Mouse (Mus musculus) layer of hippocampus, adult 2 months (tissue): Measurements from ENCODE around the gene Olfr963. TPM values are rescaled to one million over a fixed set of nuclear protein-coding genes. Genes with fewer than 3 reads are reported as not detected.
"Not testable (repeated sequence)": the region's sequence is repeated elsewhere in the genome, so short reads cannot be mapped to it uniquely, and the experiment has no call there.

Experiments
- DNase-seq, 2 experiments: peaks; one replicate each; pipeline ENCODE4 v3.0.0; 2022; ENCODE audit warnings: low spot score in 2 of 2
- H3K27ac ChIP-seq: fragments of 200-600 bp; 2 replicates; pipeline ENCODE4 v1.8.1; 2022
- H3K4me3 ChIP-seq: fragments of 200-600 bp; 2 replicates; pipeline ENCODE4 v1.8.1; 2022; ENCODE audit warnings: mild to moderate bottlenecking
- CTCF ChIP-seq: fragments of 200-600 bp; conservative IDR thresholded peaks from 2 replicates; pipeline ENCODE4 v1.8.1; 2022; ENCODE audit warnings: antibody characterized with exemption, mild to moderate bottlenecking, moderate library complexity
- long read RNA-seq, 2 experiments: library from polyadenylated mRNA; stranded (forward); transcript quantifications; one replicate each; pipeline ENCODE4 v2.0.0; 2021; ENCODE audit warnings: borderline mapping rate in 2 of 2
- total RNA-seq, 2 experiments: library from RNA; stranded (reverse); gene quantifications; 2 replicates each; pipeline ENCODE4 v1.2.3; 2021

Gene Olfr963
- total RNA-seq: not detected
- long read RNA-seq, experiment 1: 0 reads
- long read RNA-seq, experiment 2: 0 reads

GRCm38 (mm10) chr9:39666905-39667304 lies at the start of gene Olfr963:
Gene Olfr963 (plus strand): TSS chr9:39667205.
- no peak within 1 kb of the TSS for H3K27ac ChIP-seq
- no peak for TF ChIP-seq CTCF
- DNase-seq: no peak
- H3K4me3 ChIP-seq: no peak within 1 kb of the TSS

- Histone ChIP-seq H3K4me3 (no peak within 1 kb of the TSS), H3K27ac (no peak within 1 kb of the TSS)
- no peak for DNase-seq
- TF ChIP-seq CTCF: no peak
Measured at GRCm38 (mm10) chr9:39621073-39621472, 45.9 kb upstream of the Olfr963 start, which contains the start of gene Olfr960. Gene Olfr960 (plus strand): TSS chr9:39621373.

DNA sequence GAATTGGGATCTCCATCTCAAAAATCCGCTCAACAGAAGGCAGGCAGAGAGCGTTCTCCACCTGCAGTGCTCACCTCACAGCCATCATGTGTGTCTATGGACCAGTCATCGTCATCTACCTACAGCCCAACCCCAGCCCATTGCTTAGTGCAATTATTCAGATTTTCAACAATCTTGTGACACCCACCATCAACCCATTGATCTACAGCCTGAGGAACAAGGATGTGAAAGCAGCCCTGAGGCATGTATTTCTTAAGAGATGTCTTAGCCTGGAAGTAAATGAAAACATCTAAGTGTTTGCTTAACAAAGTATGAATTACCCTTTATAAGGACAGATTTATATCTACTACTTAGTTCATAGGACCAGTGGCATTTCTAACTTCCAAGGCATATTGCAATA lies 43.2 kb upstream of the Olfr963 start:
- Histone ChIP-seq H3K27ac (no peak overlapping the region), H3K4me3 (no peak overlapping the region)
- DNase-seq: no peak
- TF ChIP-seq CTCF: no peak

DNA sequence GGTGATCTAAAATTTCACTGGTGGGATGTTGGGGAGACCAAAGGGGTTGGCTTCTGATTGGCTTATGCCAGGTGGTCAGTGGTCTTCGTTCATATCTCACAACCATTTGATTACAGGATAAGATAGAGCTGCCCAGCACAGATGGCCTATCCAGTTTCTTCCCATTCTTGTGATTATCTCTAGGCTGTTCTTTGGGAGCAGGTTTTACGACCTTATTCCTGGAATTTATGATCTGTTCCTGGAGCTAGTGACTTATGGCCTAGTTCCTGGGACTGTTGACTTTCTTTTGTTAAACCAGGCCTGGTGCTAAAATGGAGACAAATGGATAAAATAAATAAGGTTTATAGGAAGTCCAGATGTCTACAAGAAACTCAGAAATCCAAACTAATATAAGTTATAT lies 42.3 kb upstream of the Olfr963 start:
- no peak overlapping the region for H3K4me3 ChIP-seq
- TF ChIP-seq CTCF: no peak
- no peak overlapping the region for H3K27ac ChIP-seq
- no peak for DNase-seq

GRCm38 (mm10) chr9:39629069-39629468 lies 37.9 kb upstream of the Olfr963 start:
- Histone ChIP-seq H3K27ac (no peak overlapping the region), H3K4me3 (no peak overlapping the region)
- no peak for TF ChIP-seq CTCF
- no peak for DNase-seq

DNA sequence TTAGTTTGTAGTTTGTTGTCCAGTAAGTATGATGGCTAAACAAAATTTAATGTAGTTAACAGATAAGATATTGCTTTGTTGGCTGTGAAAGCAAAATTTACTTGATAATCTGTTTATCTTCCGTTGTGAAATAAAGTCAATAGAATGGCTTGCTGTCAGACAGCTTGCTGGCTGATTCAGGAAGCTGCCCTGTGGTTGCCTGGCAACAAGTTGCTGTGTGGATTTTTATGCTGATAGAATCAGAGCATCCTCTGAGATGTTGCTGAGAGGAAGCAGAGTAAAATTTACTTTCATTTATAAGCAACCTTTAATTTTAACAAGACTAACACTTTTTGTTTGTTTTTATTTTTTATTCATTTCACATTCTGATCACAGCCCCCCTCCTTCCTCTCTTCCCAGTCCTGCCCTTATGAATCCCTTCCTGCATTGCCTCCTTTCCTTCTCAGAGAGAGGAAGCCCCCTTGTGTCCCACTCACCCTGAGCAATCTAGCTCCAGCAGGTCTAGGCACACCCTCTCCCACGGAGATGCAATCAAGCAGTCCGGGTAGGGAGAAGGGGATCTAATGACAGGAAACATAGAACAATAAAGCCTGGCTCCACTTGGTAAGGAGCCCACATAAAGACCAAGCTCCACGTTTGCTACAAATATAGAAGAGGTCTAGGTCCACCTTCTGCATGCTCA lies 33.0 kb upstream of the Olfr963 start:
- H3K27ac ChIP-seq: peak overlapping the region; percentile 83
- DNase-seq: peak; percentile 48 to 66
- TF ChIP-seq CTCF: no peak
- no peak overlapping the region for H3K4me3 ChIP-seq

DNA sequence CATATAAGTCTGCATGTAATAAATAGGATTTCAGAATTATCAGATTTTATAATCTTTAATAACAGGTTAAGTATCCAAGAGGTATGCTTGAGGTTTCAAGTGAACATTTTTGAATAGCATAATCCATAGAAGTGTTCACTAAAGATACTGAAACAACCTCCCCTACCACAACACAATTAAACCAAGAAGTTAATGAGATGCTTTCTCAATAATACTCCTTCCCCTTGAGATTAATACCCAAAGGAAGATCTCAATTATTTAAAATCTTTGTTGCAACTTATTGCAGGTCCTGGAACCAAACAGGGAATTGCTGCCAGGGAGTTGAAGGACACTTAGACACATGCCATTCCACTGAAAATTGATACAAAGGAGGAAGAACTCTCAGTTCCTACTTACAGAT lies 22.2 kb upstream of the Olfr963 start, which contains the start of gene Olfr961:
Olfr961 (plus strand) TSS at position 301 of the 400 bp plus-strand sequence.
- Histone ChIP-seq H3K27ac (no peak within 1 kb of the TSS), H3K4me3 (no peak within 1 kb of the TSS)
- no peak for DNase-seq
- TF ChIP-seq CTCF: no peak

DNA sequence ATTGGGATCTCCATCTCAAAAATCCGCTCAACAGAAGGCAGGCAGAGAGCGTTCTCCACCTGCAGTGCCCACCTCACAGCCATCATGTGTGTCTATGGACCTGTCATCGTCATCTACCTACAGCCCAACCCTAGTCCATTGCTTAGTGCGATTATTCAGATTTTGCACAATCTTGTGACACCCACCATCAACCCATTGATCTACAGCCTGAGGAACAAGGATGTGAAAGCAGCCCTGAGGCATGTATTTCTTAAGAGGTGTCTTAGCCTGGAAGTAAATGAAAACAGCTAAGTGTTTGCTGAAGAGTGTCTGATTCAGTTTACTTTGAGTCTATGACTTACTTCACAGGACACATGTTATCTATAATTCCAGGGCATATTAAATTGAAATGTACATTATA lies 19.6 kb upstream of the Olfr963 start:
- no peak overlapping the region for H3K27ac ChIP-seq
- no peak for TF ChIP-seq CTCF
- no peak for DNase-seq

GRCm38 (mm10) chr9:39654756-39655396 lies 12.1 kb upstream of the Olfr963 start:
- DNase-seq: peak in 1 of 2 experiments; percentile 41
- no peak for TF ChIP-seq CTCF
- H3K27ac ChIP-seq: peak overlapping the region; percentile 20
- no peak overlapping the region; the same call in 1 of the 2 replicates for H3K4me3 ChIP-seq

More for the DNA sequence above, 19.6 kb upstream of the Olfr963 start:
- H3K4me3 ChIP-seq: no peak overlapping the region

- no peak for TF ChIP-seq CTCF
- DNase-seq: no peak
- Histone ChIP-seq H3K4me3 (no peak overlapping the region), H3K27ac (no peak overlapping the region)
Measured at GRCm38 (mm10) chr9:39669723-39670122, 2.7 kb downstream of the Olfr963 start.

- Histone ChIP-seq H3K4me3 (no peak overlapping the region), H3K27ac (no peak overlapping the region)
- no peak for DNase-seq
- no peak for TF ChIP-seq CTCF
Measured at GRCm38 (mm10) chr9:39674820-39675219, 7.8 kb downstream of the Olfr963 start.

DNA sequence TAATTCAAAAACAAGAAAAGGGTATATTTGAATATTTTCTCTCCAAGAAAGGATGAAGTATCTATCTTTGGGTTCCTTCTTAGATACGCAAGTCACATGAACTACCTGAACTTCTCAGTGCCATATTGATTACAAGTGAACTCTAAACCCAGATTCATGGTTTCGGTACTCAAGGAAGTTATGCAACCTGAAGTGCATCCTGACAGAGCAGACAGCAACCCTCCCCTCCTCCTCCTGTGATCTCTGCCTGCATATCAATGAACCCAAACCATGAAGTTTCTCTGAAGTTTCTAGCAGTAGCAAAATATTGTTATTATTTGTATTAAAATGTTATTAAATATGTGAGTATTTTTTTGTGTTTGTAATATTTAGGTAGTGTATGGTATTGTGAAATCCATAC lies 11.6 kb downstream of the Olfr963 start:
- no peak overlapping the region for H3K4me3 ChIP-seq
- no peak overlapping the region for H3K27ac ChIP-seq
- no peak for TF ChIP-seq CTCF
- no peak for DNase-seq

- DNase-seq: peak in 1 of 2 experiments; percentile 4
- TF ChIP-seq CTCF: no peak
- Histone ChIP-seq H3K4me3 (no peak overlapping the region), H3K27ac (no peak overlapping the region)
Measured at GRCm38 (mm10) chr9:39679280-39679679, 12.3 kb downstream of the Olfr963 start.

DNA sequence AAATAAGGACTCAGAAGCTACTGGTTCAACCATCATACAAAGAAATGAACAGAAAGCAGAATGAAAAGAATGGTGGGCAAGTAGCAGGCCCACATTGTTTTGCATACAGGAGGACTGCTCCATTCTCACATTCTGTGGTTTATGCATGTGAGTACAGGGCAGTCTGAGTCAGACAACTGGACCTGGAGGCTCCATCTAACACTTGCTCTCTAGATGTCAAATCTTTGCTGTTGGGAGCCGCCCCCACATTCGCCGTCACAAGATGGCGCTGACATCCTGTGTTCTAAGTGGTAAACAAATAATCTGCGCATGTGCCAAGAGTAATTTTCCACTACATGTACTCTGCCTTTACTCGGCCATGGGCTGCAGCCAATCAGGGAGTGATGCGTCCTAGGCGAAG lies 34.1 kb downstream of the Olfr963 start:
- not testable (repeated sequence) for DNase-seq, H3K27ac ChIP-seq, H3K4me3 ChIP-seq
